Mouse (Mus musculus): ENCODE data around the gene Rnf166.
A peak's percentile ranks its signal among the peaks of the same experiment; 100 is the strongest.

DNA sequence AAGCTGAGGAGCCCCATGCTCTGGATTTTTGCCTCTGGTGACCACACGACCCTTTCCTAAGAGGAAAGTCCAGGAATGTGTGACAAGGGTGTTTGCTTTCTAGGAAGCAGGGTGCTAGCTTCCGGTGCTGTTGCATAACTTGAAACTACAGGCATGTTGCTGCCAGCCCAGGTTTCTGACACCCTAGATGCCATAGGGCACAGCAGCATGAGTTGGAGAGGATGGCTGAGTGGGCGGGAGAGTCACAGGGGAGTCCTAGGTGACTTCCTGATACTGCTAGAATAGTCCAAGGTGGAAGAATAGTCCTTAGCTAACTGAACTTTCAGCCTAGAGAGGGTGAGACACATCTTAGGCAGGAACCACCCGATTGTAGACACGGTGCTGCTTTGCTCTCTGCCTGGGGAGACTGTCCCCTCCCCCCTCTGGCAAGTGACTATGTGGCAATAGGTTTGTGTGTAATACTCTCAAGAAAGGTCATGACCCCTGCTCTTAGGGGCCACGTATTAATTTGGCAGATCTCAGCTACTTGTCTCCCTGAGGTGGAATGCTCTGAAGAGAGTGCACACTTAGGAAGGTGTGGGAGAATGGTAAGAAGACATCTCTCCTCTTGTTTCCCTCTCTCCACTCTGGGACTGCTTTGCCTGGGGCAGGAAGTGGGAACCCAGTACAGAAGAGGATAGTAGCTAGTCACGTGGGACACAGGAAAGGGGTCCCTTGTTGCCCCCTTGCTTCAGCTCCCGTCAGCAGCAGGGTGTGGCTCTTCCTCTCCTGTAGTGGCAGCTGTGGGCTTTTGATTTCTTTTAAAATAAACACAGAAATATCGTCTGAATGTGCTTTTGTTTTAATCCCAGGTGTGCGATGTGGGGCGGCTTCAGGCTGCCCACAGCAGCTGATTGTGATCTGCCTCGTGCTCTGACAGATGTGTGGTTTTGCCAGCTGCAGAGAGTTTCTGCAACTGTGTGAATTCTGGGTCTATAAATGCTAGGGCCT lies 11.9 kb downstream of the Rnf166 start:
- TF ChIP-seq POLR2A (IDR thresholded peaks at IDR 0.05; ENCODE audit: control insufficient read depth, extremely low read depth, insufficient read depth, low read length, poor library complexity) (no peak), CTCF (IDR thresholded peaks at IDR 0.05; ENCODE audit: borderline replicate concordance, control insufficient read depth, extremely low read depth, insufficient read depth, low read length, poor library complexity) (peak; percentile 37; the same call in 1 of the 2 replicates)

Measured in thymus, adult 2 months (tissue).